Mouse (Mus musculus): ENCODE measurements around the gene Stx2.

- no peak for TF ChIP-seq GATA1 (IDR thresholded peaks at IDR 0.05; ENCODE audit: low read length)
- TF ChIP-seq TAL1 (IDR thresholded peaks at IDR 0.05; ENCODE audit: low read length) = no peak
Measured at GRCm38 (mm10) chr5:129005416-129005815, 3.0 kb downstream of the Stx2 start.

All from erythroblast, embryonic 14.5 days (primary cell).